Mouse (Mus musculus) lung, adult 2 months (tissue): ENCODE measurements at regions not wholly inside any gene's neighbourhood (a gene's known extent, or its start where the extent isn't known, plus 50 kb on each side); places are given as distances from the start of the nearest gene placed in this dataset.

ENCODE experiments used
- CTCF ChIP-seq: fragments of 200-500 bp; IDR thresholded peaks from 2 replicates; pipeline ENCODE4 v1.5.1; 2011; ENCODE audit warnings: mild to moderate bottlenecking, low read length, control low read depth; ENCODE audit not compliant: insufficient read depth
- POLR2A ChIP-seq: fragments of 200-500 bp; IDR thresholded peaks from 2 replicates; pipeline ENCODE4 v1.6.1; 2011; ENCODE audit warnings: low read depth, mild to moderate bottlenecking, control low read depth, low read length, borderline replicate concordance; ENCODE audit errors: extremely low read depth

GRCm38 (mm10) chr17:15286596-15286995 lies 90.1 kb downstream of the Dll1 start:
- TF ChIP-seq CTCF = no peak
- TF ChIP-seq POLR2A = no peak
